Mouse (Mus musculus) limb, embryonic 11.5 days (tissue): ENCODE measurements around the gene Bcas3. TPM values are rescaled to one million over a fixed set of nuclear protein-coding genes. Genes with fewer than 3 reads are reported as not detected.
A peak's percentile ranks its signal among the peaks of the same experiment; 100 is the strongest.

Source experiments
- ATAC-seq: fragments of 200-750 bp; cut with Nextera tagmentation; 2 replicates; pipeline ENCODE4 v1.8.0; 2017; ENCODE audit warnings: low read depth; ENCODE audit not compliant: insufficient number of reproducible peaks, low FRiP score, low TSS enrichment
- DNase-seq: peaks from one replicate; pipeline ENCODE4 v3.0.0-alpha.2; 2015; ENCODE audit warnings: low spot score
- H3K27ac ChIP-seq: fragments of 300-500 bp; sonication (generic); replicated peaks from 2 replicates; pipeline ENCODE4 v1.5.1; 2014; ENCODE audit warnings: low read depth, mild to moderate bottlenecking, low read length
- H3K27me3 ChIP-seq: fragments of 300-500 bp; sonication (generic); 2 replicates; pipeline ENCODE4 v1.6.1; 2014; ENCODE audit warnings: mild to moderate bottlenecking, low read length, mixed read lengths; ENCODE audit not compliant: control insufficient read depth, insufficient read depth
- H3K36me3 ChIP-seq: fragments of 300-500 bp; sonication (generic); 2 replicates; pipeline ENCODE4 v1.6.1; 2014; ENCODE audit warnings: mild to moderate bottlenecking, low read length, moderate library complexity, mixed read lengths; ENCODE audit not compliant: control insufficient read depth, insufficient read depth
- H3K4me1 ChIP-seq: fragments of 300-500 bp; sonication (generic); 2 replicates; pipeline ENCODE4 v1.6.1; 2014; ENCODE audit warnings: low read length, mixed read lengths; ENCODE audit not compliant: control insufficient read depth, insufficient read depth
- H3K4me2 ChIP-seq: fragments of 300-500 bp; sonication (generic); 2 replicates; pipeline ENCODE4 v1.6.1; 2014; ENCODE audit warnings: low read depth, mild to moderate bottlenecking, moderate library complexity; ENCODE audit not compliant: severe bottlenecking
- H3K4me3 ChIP-seq: fragments of 300-500 bp; sonication (generic); 2 replicates; pipeline ENCODE4 v1.5.1; 2014; ENCODE audit warnings: low read depth, low read length
- H3K9ac ChIP-seq: fragments of 300-500 bp; sonication (generic); 2 replicates; pipeline ENCODE4 v1.6.1; 2014; ENCODE audit warnings: mild to moderate bottlenecking, low read length
- H3K9me3 ChIP-seq: fragments of 300-500 bp; sonication (generic); 2 replicates; pipeline ENCODE4 v1.6.1; 2016; ENCODE audit warnings: low read length; ENCODE audit not compliant: control insufficient read depth
- WGBS: fragments of 180-500 bp; shearing (Covaris S2); extraction: QIAGEN DNeasy Blood & Tissue Kit; methylation state at CpG from one replicate; pipeline ENCODE4 v1.1.7; 2014; 5-methylcytosine and 5-hydroxymethylcytosine counted together
- polyA plus RNA-seq: library from polyadenylated mRNA; unstranded; fragments of >200 nt; fragmentation: Nextera tagmentation; extraction: Ambion mirVana; gene quantifications from 2 replicates; pipeline ENCODE4 v1.2.1, GENCODE M21; 2014

The Bcas3 gene
- polyA plus RNA-seq, 1 experiment from 2014 or later: 34.0 TPM

GRCm38 (mm10) chr11:85828691-85829519 lies 475.9 kb downstream of the Bcas3 start:
- peaks cover 46% of the 10 kb centered on the region for H3K4me1 ChIP-seq
- ATAC-seq (no peak), DNase-seq (peak; percentile 64)
- H3K9ac ChIP-seq: peak overlapping the region; percentile 32; the same call in 1 of the 2 replicates
- H3K27me3 ChIP-seq: peaks cover 72% of the 10 kb centered on the region
- H3K4me2 ChIP-seq: peak overlapping the region; percentile 55
- peak overlapping the region; percentile 12; the same call in 1 of the 2 replicates for H3K4me3 ChIP-seq
- 0 out of 2 replicates have a peak overlapping the region, but pooled peaks have one; percentile 68 for H3K27ac ChIP-seq
- H3K9me3 ChIP-seq: no peaks in the 10 kb centered on the region
- H3K36me3 ChIP-seq: no peaks in the 10 kb centered on the region
- 5% methylated on average over 38 of the region's 38 CpGs for whole genome bisulfite sequencing

GRCm38 (mm10) chr11:85829520-85830440 lies 476.8 kb downstream of the Bcas3 start:
- peaks cover 40% of the 10 kb centered on the region for H3K4me1 ChIP-seq
- no peaks in the 10 kb centered on the region for H3K36me3 ChIP-seq
- peaks cover 77% of the 10 kb centered on the region for H3K27me3 ChIP-seq
- WGBS: under 1% methylated on average over 61 of the region's 61 CpGs
- peak overlapping the region; percentile 61 for H3K4me3 ChIP-seq
- no peaks in the 10 kb centered on the region for H3K9me3 ChIP-seq
- ATAC-seq (peak; percentile 15; the same call in 1 of the 2 replicates), DNase-seq (peak; percentile 74)
- H3K4me2 ChIP-seq: peak overlapping the region; percentile 55
- H3K9ac ChIP-seq: peak overlapping the region; percentile 44
- H3K27ac ChIP-seq: peak overlapping the region; percentile 68

GRCm38 (mm10) chr11:85830901-85831341 lies 478.0 kb downstream of the Bcas3 start:
- peaks cover 31% of the 10 kb centered on the region for H3K4me1 ChIP-seq
- peak overlapping the region; percentile 61 for H3K4me3 ChIP-seq
- peaks cover 80% of the 10 kb centered on the region for H3K27me3 ChIP-seq
- ATAC-seq (no peak), DNase-seq (peak; percentile 78)
- H3K36me3 ChIP-seq: no peaks in the 10 kb centered on the region
- H3K9ac ChIP-seq: peak overlapping the region; percentile 32
- peak overlapping the region; percentile 55 for H3K4me2 ChIP-seq
- no peaks in the 10 kb centered on the region for H3K9me3 ChIP-seq
- WGBS: under 1% methylated on average over 17 of the region's 17 CpGs
- H3K27ac ChIP-seq: peak overlapping the region; percentile 68

- Histone ChIP-seq H3K4me2 (peak overlapping the region; percentile 90), H3K9ac (peak overlapping the region; percentile 62), H3K27me3 (peaks cover 80% of the 10 kb centered on the region), H3K36me3 (no peaks in the 10 kb centered on the region), H3K4me1 (peaks cover 32% of the 10 kb centered on the region), H3K9me3 (no peaks in the 10 kb centered on the region), H3K27ac (peak overlapping the region; percentile 68), H3K4me3 (peak overlapping the region; percentile 61)
- under 1% methylated on average over 33 of the region's 33 CpGs for WGBS
- DNase-seq (no peak), ATAC-seq (no peak; the same call in 1 of the 2 replicates)
Observed at GRCm38 (mm10) chr11:85831656-85832230, 478.8 kb downstream of the Bcas3 start.

GRCm38 (mm10) chr11:85832231-85832924 lies 479.4 kb downstream of the Bcas3 start, which contains the start of gene Tbx2:
Gene Tbx2, plus strand, starts transcription at chr11:85832551.
- Histone ChIP-seq H3K36me3 (no peaks in the 10 kb centered on the region), H3K4me1 (peaks cover 30% of the 10 kb centered on the region), H3K9me3 (no peaks in the 10 kb centered on the region), H3K4me2 (peak within 1 kb of the TSS; percentile 90), H3K27ac (peak within 1 kb of the TSS; percentile 90), H3K9ac (peak within 1 kb of the TSS; percentile 82), H3K27me3 (peaks cover 79% of the 10 kb centered on the region), H3K4me3 (peak within 1 kb of the TSS; percentile 61)
- DNase-seq (peak; percentile 86), ATAC-seq (peak; percentile 69)
- under 1% methylated on average over 48 of the region's 52 CpGs for WGBS

GRCm38 (mm10) chr11:85833081-85833521 lies 480.1 kb downstream of the Bcas3 start:
- WGBS: under 1% methylated on average over 38 of the region's 54 CpGs
- Histone ChIP-seq H3K9me3 (no peaks in the 10 kb centered on the region; the same call in 1 of the 2 replicates), H3K4me2 (peak overlapping the region; percentile 90), H3K9ac (peak overlapping the region; percentile 82), H3K4me3 (peak overlapping the region; percentile 61), H3K4me1 (peaks cover 37% of the 10 kb centered on the region), H3K27ac (peak overlapping the region; percentile 90), H3K27me3 (peaks cover 75% of the 10 kb centered on the region), H3K36me3 (no peaks in the 10 kb centered on the region)
- DNase-seq (peak; percentile 70), ATAC-seq (no peak)

- 2% methylated on average over 11 of the region's 11 CpGs for WGBS
- Histone ChIP-seq H3K4me1 (peaks cover 36% of the 10 kb centered on the region), H3K27ac (peak overlapping the region; percentile 90), H3K36me3 (no peaks in the 10 kb centered on the region), H3K4me3 (peak overlapping the region; percentile 61), H3K27me3 (peaks cover 75% of the 10 kb centered on the region), H3K9me3 (no peaks in the 10 kb centered on the region; the same call in 1 of the 2 replicates), H3K9ac (peak overlapping the region; percentile 82), H3K4me2 (peak overlapping the region; percentile 90)
- no peak for ATAC-seq
- DNase-seq: peak; percentile 68
Observed at GRCm38 (mm10) chr11:85833761-85834385, 480.9 kb downstream of the Bcas3 start.
